Mouse (Mus musculus): ENCODE data around the gene 1700017B05Rik.
A peak's percentile ranks its signal among the peaks of the same experiment; 100 is the strongest.
"Not testable (repeated sequence)": the region's sequence is repeated elsewhere in the genome, so short reads cannot be mapped to it uniquely, and the experiment has no call there.

1700017B05Rik gene

GRCm38 (mm10) chr9:57225780-57226627 lies 36.4 kb downstream of the 1700017B05Rik start:
- H3K27me3 ChIP-seq (ENCODE audit: control insufficient read depth, insufficient read depth, low read length, poor library complexity, severe bottlenecking), result no peaks in the 10 kb centered on the region
- H3K36me3 ChIP-seq (ENCODE audit: control insufficient read depth, insufficient read depth, low read length, poor library complexity, severe bottlenecking), result no peaks in the 10 kb centered on the region
- DNase-seq (ENCODE audit: low read depth, low spot score), result no peak

- H3K27me3 ChIP-seq (ENCODE audit: control insufficient read depth, insufficient read depth, low read length, poor library complexity, severe bottlenecking), result no peaks in the 10 kb centered on the region
- DNase-seq (ENCODE audit: low read depth, low spot score), result no peak
- no peaks in the 10 kb centered on the region for H3K36me3 ChIP-seq (ENCODE audit: control insufficient read depth, insufficient read depth, low read length, poor library complexity, severe bottlenecking)
Observed at GRCm38 (mm10) chr9:57223341-57223740, 39.1 kb downstream of the 1700017B05Rik start.

- Histone ChIP-seq H3K36me3 (ENCODE audit: control insufficient read depth, insufficient read depth, low read length, poor library complexity, severe bottlenecking) (no peaks in the 10 kb centered on the region), H3K27me3 (ENCODE audit: control insufficient read depth, insufficient read depth, low read length, poor library complexity, severe bottlenecking) (no peaks in the 10 kb centered on the region)
- peak; percentile 66 for DNase-seq (ENCODE audit: low read depth, low spot score)
Observed at GRCm38 (mm10) chr9:57220356-57220755, 42.1 kb downstream of the 1700017B05Rik start.

- Histone ChIP-seq H3K27me3 (ENCODE audit: control insufficient read depth, insufficient read depth, low read length, poor library complexity, severe bottlenecking) (no peaks in the 10 kb centered on the region), H3K36me3 (ENCODE audit: control insufficient read depth, insufficient read depth, low read length, poor library complexity, severe bottlenecking) (no peaks in the 10 kb centered on the region)
- DNase-seq (ENCODE audit: low read depth, low spot score), result no peak
Observed at GRCm38 (mm10) chr9:57219511-57219910, 42.9 kb downstream of the 1700017B05Rik start.

DNA sequence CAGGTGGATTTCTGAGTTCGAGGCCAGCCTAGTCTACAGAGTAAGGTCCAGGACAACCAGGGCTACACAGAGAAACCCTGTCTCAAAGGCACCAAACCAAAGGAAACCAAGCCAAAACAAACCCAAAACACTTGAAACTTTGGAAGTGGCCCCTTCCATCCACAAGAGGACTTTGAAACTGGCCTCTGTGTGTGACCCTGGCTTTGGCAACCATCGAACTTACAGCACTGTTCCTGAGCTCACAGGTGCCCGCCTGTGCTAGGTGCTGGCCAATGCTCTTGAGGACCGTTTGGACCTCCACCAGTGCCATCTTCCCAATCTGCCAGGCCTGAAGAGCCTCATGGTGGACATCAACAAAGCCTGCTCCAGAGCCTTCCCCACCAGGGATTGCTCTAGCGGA lies 43.6 kb downstream of the 1700017B05Rik start:
- Histone ChIP-seq H3K27me3 (ENCODE audit: control insufficient read depth, insufficient read depth, low read length, poor library complexity, severe bottlenecking) (no peaks in the 10 kb centered on the region), H3K36me3 (ENCODE audit: control insufficient read depth, insufficient read depth, low read length, poor library complexity, severe bottlenecking) (no peaks in the 10 kb centered on the region)
- no peak for DNase-seq (ENCODE audit: low read depth, low spot score)

- DNase-seq (ENCODE audit: low read depth, low spot score), result no peak
- H3K27me3 ChIP-seq (ENCODE audit: control insufficient read depth, insufficient read depth, low read length, poor library complexity, severe bottlenecking), result no peaks in the 10 kb centered on the region
- no peaks in the 10 kb centered on the region for H3K36me3 ChIP-seq (ENCODE audit: control insufficient read depth, insufficient read depth, low read length, poor library complexity, severe bottlenecking)
Observed at GRCm38 (mm10) chr9:57217220-57217619, 45.2 kb downstream of the 1700017B05Rik start.

DNA sequence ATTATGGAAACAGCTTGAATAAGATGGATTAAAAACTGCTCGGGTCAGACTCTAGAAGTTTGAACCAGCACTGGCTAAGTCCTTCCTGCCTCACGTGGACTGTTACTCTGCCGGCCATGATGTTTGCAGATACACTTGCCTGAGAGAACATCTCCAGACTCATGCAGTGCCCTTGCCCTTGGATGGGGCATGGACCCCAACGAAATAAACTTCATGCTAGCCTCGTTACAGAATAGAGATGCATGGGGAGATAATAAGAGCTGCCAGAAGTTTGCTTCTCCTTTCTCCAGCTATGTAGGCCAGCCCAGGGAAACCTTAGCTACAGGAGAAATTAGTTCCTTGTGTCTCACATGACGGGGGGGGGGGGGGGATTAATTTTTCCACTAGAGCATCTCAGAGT lies 47.9 kb downstream of the 1700017B05Rik start:
- no peak for DNase-seq (ENCODE audit: low read depth, low spot score)

GRCm38 (mm10) chr9:57212448-57213222 lies 49.8 kb downstream of the 1700017B05Rik start:
- DNase-seq (ENCODE audit: low read depth, low spot score), result no peak

More for the DNA sequence above, 47.9 kb downstream of the 1700017B05Rik start:
- Histone ChIP-seq H3K36me3 (ENCODE audit: control insufficient read depth, insufficient read depth, low read length, poor library complexity, severe bottlenecking) (no peaks in the 10 kb centered on the region), H3K27me3 (ENCODE audit: control insufficient read depth, insufficient read depth, low read length, poor library complexity, severe bottlenecking) (no peaks in the 10 kb centered on the region)

DNA sequence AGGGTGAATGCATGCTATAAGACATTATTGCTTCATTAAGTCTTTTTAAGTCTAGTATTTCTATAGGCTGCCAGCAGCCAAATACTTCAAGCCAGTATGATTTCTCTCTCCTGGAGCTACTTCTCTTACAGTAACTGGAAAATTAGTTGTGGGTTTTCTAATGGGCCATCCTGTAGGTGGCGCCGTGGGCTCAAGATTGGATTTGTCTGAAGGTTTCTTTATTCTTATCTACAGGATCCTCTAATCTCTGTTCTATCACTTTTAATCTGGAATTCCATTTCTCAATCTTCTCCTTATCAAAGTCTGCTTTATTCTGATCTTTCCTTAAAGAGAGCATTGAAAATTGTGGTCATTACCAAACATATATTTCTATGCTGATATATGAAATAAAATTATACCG lies 53.1 kb downstream of the 1700017B05Rik start:
- Histone ChIP-seq H3K36me3 (ENCODE audit: control insufficient read depth, insufficient read depth, low read length, poor library complexity, severe bottlenecking) (no peaks in the 10 kb centered on the region), H3K27me3 (ENCODE audit: control insufficient read depth, insufficient read depth, low read length, poor library complexity, severe bottlenecking) (no peaks in the 10 kb centered on the region)
- peak; percentile 72 for DNase-seq (ENCODE audit: low read depth, low spot score)

More at GRCm38 (mm10) chr9:57212448-57213222, 49.8 kb downstream of the 1700017B05Rik start:
- H3K36me3 ChIP-seq (ENCODE audit: control insufficient read depth, insufficient read depth, low read length, poor library complexity, severe bottlenecking), result no peaks in the 10 kb centered on the region
- no peaks in the 10 kb centered on the region for H3K27me3 ChIP-seq (ENCODE audit: control insufficient read depth, insufficient read depth, low read length, poor library complexity, severe bottlenecking)

DNA sequence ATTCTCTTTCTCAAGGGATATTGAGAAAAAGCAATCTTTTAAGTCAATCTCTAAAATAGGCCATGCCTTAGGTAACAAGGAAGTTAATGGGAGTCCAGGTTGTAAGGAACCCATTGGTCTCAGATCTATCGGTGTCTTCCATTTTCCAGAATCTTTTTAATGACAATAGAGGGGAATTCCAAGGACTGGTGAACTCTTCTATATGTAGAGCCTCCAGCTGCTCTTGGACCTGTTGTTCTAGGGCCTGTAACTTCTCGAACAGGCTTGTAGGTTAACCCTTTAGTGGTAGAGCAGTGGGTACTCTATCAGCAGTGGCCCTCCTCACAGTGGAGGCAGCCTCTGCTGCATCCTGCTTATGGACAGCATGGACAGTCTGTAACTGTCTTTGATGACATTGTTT lies 55.5 kb downstream of the 1700017B05Rik start:
- H3K36me3 ChIP-seq (ENCODE audit: control insufficient read depth, insufficient read depth, low read length, poor library complexity, severe bottlenecking), result no peaks in the 10 kb centered on the region
- DNase-seq (ENCODE audit: low read depth, low spot score), result no peak
- no peaks in the 10 kb centered on the region for H3K27me3 ChIP-seq (ENCODE audit: control insufficient read depth, insufficient read depth, low read length, poor library complexity, severe bottlenecking)

- H3K36me3 ChIP-seq (ENCODE audit: control insufficient read depth, insufficient read depth, low read length, poor library complexity, severe bottlenecking); H3K27me3 ChIP-seq (ENCODE audit: control insufficient read depth, insufficient read depth, low read length, poor library complexity, severe bottlenecking); DNase-seq (ENCODE audit: low read depth, low spot score): not testable (repeated sequence)
Observed at GRCm38 (mm10) chr9:57203571-57203970, 58.8 kb downstream of the 1700017B05Rik start.
